Mouse (Mus musculus) neural tube, embryonic 13.5 days (tissue): Measurements from ENCODE around the gene Treml1. TPM values are rescaled to one million over a fixed set of nuclear protein-coding genes. Genes with fewer than 3 reads are reported as not detected.

Experiments
- ATAC-seq: fragments of 200-750 bp; cut with Nextera tagmentation; 2 replicates; pipeline ENCODE4 v1.8.0; 2017; ENCODE audit warnings: low read depth, mild to moderate bottlenecking, moderate TSS enrichment, moderate library complexity
- H3K27ac ChIP-seq: fragments of 300-500 bp; sonication (generic); replicated peaks from 2 replicates; pipeline ENCODE4 v1.5.1; 2015; ENCODE audit warnings: moderate library complexity, mild to moderate bottlenecking, inconsistent platforms
- H3K27me3 ChIP-seq: fragments of 300-500 bp; sonication (generic); 2 replicates; pipeline ENCODE4 v1.6.1; 2015; ENCODE audit warnings: mild to moderate bottlenecking, inconsistent platforms
- H3K36me3 ChIP-seq: fragments of 300-500 bp; sonication (generic); 2 replicates; pipeline ENCODE4 v1.6.1; 2015; ENCODE audit warnings: mild to moderate bottlenecking, inconsistent platforms
- H3K4me1 ChIP-seq: fragments of 300-500 bp; sonication (generic); replicated peaks from 2 replicates; pipeline ENCODE4 v1.6.1; 2015; ENCODE audit warnings: inconsistent platforms
- H3K4me2 ChIP-seq: fragments of 300-500 bp; sonication (generic); 2 replicates; pipeline ENCODE4 v1.6.1; 2015; ENCODE audit warnings: inconsistent platforms, mild to moderate bottlenecking, moderate library complexity
- H3K4me3 ChIP-seq: fragments of 300-500 bp; sonication (generic); 2 replicates; pipeline ENCODE4 v1.5.1; 2015; ENCODE audit warnings: mild to moderate bottlenecking, inconsistent platforms
- H3K9ac ChIP-seq: fragments of 300-500 bp; sonication (generic); 2 replicates; pipeline ENCODE4 v1.6.1; 2015; ENCODE audit warnings: moderate library complexity, mild to moderate bottlenecking, inconsistent platforms
- H3K9me3 ChIP-seq: fragments of 300-500 bp; sonication (generic); 2 replicates; pipeline ENCODE4 v1.6.1; 2016; ENCODE audit warnings: inconsistent platforms
- WGBS: fragments of 180-500 bp; shearing (Covaris S2); methylation state at CpG from one replicate; pipeline ENCODE4 v1.1.7; 2015; 5-methylcytosine and 5-hydroxymethylcytosine counted together
- polyA plus RNA-seq: library from polyadenylated mRNA; unstranded; fragments of >200 nt; fragmentation: Nextera tagmentation; extraction: Ambion mirVana; gene quantifications from 2 replicates; pipeline ENCODE4 v1.2.1, GENCODE M21; 2015

The Treml1 gene
- polyA plus RNA-seq, 1 experiment from 2014 or later: 0.99 TPM

GRCm38 (mm10) chr17:48416011-48416410 lies 56.3 kb downstream of the Treml1 start:
- no peak overlapping the region for H3K4me3 ChIP-seq
- ATAC-seq: no peak
- no peaks in the 10 kb centered on the region for H3K27me3 ChIP-seq
- no peak overlapping the region for H3K27ac ChIP-seq
- no peak overlapping the region for H3K9ac ChIP-seq
- no peaks in the 10 kb centered on the region for H3K9me3 ChIP-seq
- H3K4me1 ChIP-seq: peaks cover 12% of the 10 kb centered on the region
- no peak overlapping the region for H3K4me2 ChIP-seq
- WGBS: 85% methylated on average over 7 of the region's 7 CpGs
- peaks cover 34% of the 10 kb centered on the region for H3K36me3 ChIP-seq

Other genes starting within 250 kb of the Treml1 start
- gene 9830107B12Rik, start 213.6 kb upstream of the Treml1 start, polyA plus RNA-seq: not detected in 2 replicates
- gene A530064D06Rik, start 192.6 kb upstream of the Treml1 start, polyA plus RNA-seq: not detected in 2 replicates
- 0.06 TPM in 1 of 2 replicates, not detected in the other for gene Trem1, start 127.1 kb upstream of the Treml1 start, polyA plus RNA-seq
- 0.27 TPM in 1 of 2 replicates, not detected in the other for gene Trem3, start 112.1 kb upstream of the Treml1 start, polyA plus RNA-seq
- 1.1 TPM in 1 of 2 replicates, not detected in the other for gene Treml4, start 95.6 kb upstream of the Treml1 start, polyA plus RNA-seq
- gene Treml2, start 60.4 kb upstream of the Treml1 start, polyA plus RNA-seq: 0.70 TPM in 1 of 2 replicates, not detected in the other
- 0.07 and 0.24 TPM in 2 replicates for gene B430306N03Rik, start 43.8 kb upstream of the Treml1 start, polyA plus RNA-seq
- 5.1 and 5.8 TPM in 2 replicates for gene Trem2, start 13.5 kb upstream of the Treml1 start, polyA plus RNA-seq
- gene Nfya, start 50.0 kb downstream of the Treml1 start, polyA plus RNA-seq: 12.1 and 15.9 TPM in 2 replicates
- gene Oard1, start 50.1 kb downstream of the Treml1 start, polyA plus RNA-seq: 46.2 and 47.2 TPM in 2 replicates
- gene Apobec2, start 73.0 kb downstream of the Treml1 start, polyA plus RNA-seq: 0.80 and 2.4 TPM in 2 replicates
- 0.47 and 1.3 TPM in 2 replicates for gene Tspo2, start 91.6 kb downstream of the Treml1 start, polyA plus RNA-seq
- 0.17 and 0.18 TPM in 2 replicates for gene Unc5cl, start 95.0 kb downstream of the Treml1 start, polyA plus RNA-seq